Mouse (Mus musculus) cerebral cortex, adult 2 months (tissue): ENCODE results near the gene Adgrg1.

Source experiments
- WGBS: fragments of 180-500 bp; shearing (Covaris S2); methylation state at CpG from one replicate; pipeline ENCODE4 v1.1.7; 2018; 5-methylcytosine and 5-hydroxymethylcytosine counted together

Gene Adgrg1

GRCm38 (mm10) chr8:94974467-94975165, at the start of gene Adgrg1:
TSS of gene Adgrg1 (plus strand) at chr8:94974751.
- 72% methylated on average over 7 of the region's 7 CpGs for WGBS

- WGBS, result 92% methylated on average over 3 of the region's 3 CpGs
Measured at GRCm38 (mm10) chr8:94928227-94928626, 46.3 kb upstream of the Adgrg1 start.

GRCm38 (mm10) chr8:94933918-94934317, 40.6 kb upstream of the Adgrg1 start:
- 80% methylated on average over 5 of the region's 5 CpGs for WGBS

- WGBS, result 75% methylated on average over 3 of the region's 3 CpGs
Measured at GRCm38 (mm10) chr8:94935172-94935571, 39.4 kb upstream of the Adgrg1 start.

- 28% methylated on average over 6 of the region's 6 CpGs for WGBS
Measured at GRCm38 (mm10) chr8:94942566-94942965, 32.0 kb upstream of the Adgrg1 start.

GRCm38 (mm10) chr8:94945185-94945584, 29.4 kb upstream of the Adgrg1 start:
- WGBS, result 29% methylated on average over 6 of the region's 6 CpGs

GRCm38 (mm10) chr8:94948421-94948820, 26.1 kb upstream of the Adgrg1 start:
- 72% methylated on average over 4 of the region's 4 CpGs for WGBS

- WGBS, result 82% methylated on average over 4 of the region's 4 CpGs
Measured at GRCm38 (mm10) chr8:94949010-94949409, 25.5 kb upstream of the Adgrg1 start.

- 19% methylated on average over 4 of the region's 4 CpGs for WGBS
Measured at GRCm38 (mm10) chr8:94950046-94950445, 24.5 kb upstream of the Adgrg1 start.

GRCm38 (mm10) chr8:94950458-94950857, 24.1 kb upstream of the Adgrg1 start:
- WGBS, result 78% methylated on average over 5 of the region's 5 CpGs

- 79% methylated on average over 5 of the region's 5 CpGs for WGBS
Measured at GRCm38 (mm10) chr8:94952086-94952485, 22.5 kb upstream of the Adgrg1 start.

GRCm38 (mm10) chr8:94953624-94954367, 20.8 kb upstream of the Adgrg1 start:
- 79% methylated on average over 7 of the region's 7 CpGs for WGBS

- WGBS, result 55% methylated on average over 7 of the region's 7 CpGs
Measured at GRCm38 (mm10) chr8:94954368-94954737, 20.2 kb upstream of the Adgrg1 start.

- WGBS, result 43% methylated on average over 9 of the region's 9 CpGs
Measured at GRCm38 (mm10) chr8:94954921-94955758, 19.4 kb upstream of the Adgrg1 start.

- WGBS, result 94% methylated on average over 1 of the region's 1 CpGs
Measured at GRCm38 (mm10) chr8:94956078-94956574, 18.4 kb upstream of the Adgrg1 start.

- WGBS, result 91% methylated on average over 1 of the region's 1 CpGs
Measured at GRCm38 (mm10) chr8:94962201-94962600, 12.3 kb upstream of the Adgrg1 start.

- WGBS, result 77% methylated on average over 10 of the region's 10 CpGs
Measured at GRCm38 (mm10) chr8:94964828-94965227, 9.7 kb upstream of the Adgrg1 start.

- WGBS, result 27% methylated on average over 7 of the region's 7 CpGs
Measured at GRCm38 (mm10) chr8:94966578-94966977, 8.0 kb upstream of the Adgrg1 start.

- 75% methylated on average over 4 of the region's 4 CpGs for WGBS
Measured at GRCm38 (mm10) chr8:94967071-94967470, 7.5 kb upstream of the Adgrg1 start.

GRCm38 (mm10) chr8:94967554-94967953, 7.0 kb upstream of the Adgrg1 start:
- 67% methylated on average over 3 of the region's 3 CpGs for WGBS

- WGBS, result 92% methylated on average over 9 of the region's 9 CpGs
Measured at GRCm38 (mm10) chr8:94973270-94973669, 1.3 kb upstream of the Adgrg1 start.

- 88% methylated on average over 9 of the region's 9 CpGs for WGBS
Measured at GRCm38 (mm10) chr8:94973786-94974185, 765 bp upstream of the Adgrg1 start.
